Mouse (Mus musculus) intestine, embryonic 14.5 days (tissue): ENCODE measurements around the gene Tmem131. TPM values are rescaled to one million over a fixed set of nuclear protein-coding genes. Genes with fewer than 3 reads are reported as not detected.
"Not testable (repeated sequence)": the region's sequence is repeated elsewhere in the genome, so short reads cannot be mapped to it uniquely, and the experiment has no call there.

Experiments
- ATAC-seq: fragments of 200-750 bp; cut with Nextera tagmentation; replicated peaks from 2 replicates; pipeline ENCODE4 v1.8.0; 2017; ENCODE audit warnings: low read depth, moderate number of reproducible peaks, moderate TSS enrichment, moderate library complexity; ENCODE audit not compliant: low FRiP score, low TSS enrichment
- DNase-seq: peaks from one replicate; pipeline ENCODE4 v3.0.0-alpha.2; 2018; ENCODE audit warnings: low spot score
- H3K27ac ChIP-seq: fragments of 300-500 bp; sonication (generic); 2 replicates; pipeline ENCODE4 v1.5.1; 2014; ENCODE audit warnings: low read depth, mild to moderate bottlenecking, control low read depth
- H3K27me3 ChIP-seq: fragments of 300-500 bp; sonication (generic); replicated peaks from 2 replicates; pipeline ENCODE4 v1.6.1; 2014; ENCODE audit warnings: low read length, control low read depth; ENCODE audit not compliant: control insufficient read depth, insufficient read depth
- H3K36me3 ChIP-seq: fragments of 300-500 bp; sonication (generic); 2 replicates; pipeline ENCODE4 v1.6.1; 2014; ENCODE audit warnings: low read length, control low read depth; ENCODE audit not compliant: control insufficient read depth, insufficient read depth
- H3K4me1 ChIP-seq: fragments of 300-500 bp; sonication (generic); replicated peaks from 2 replicates; pipeline ENCODE4 v1.6.1; 2014; ENCODE audit warnings: low read length, control low read depth, mixed read lengths; ENCODE audit not compliant: control insufficient read depth, insufficient read depth
- H3K4me2 ChIP-seq: fragments of 300-500 bp; sonication (generic); 2 replicates; pipeline ENCODE4 v1.6.1; 2014; ENCODE audit warnings: low read length
- H3K4me3 ChIP-seq: fragments of 300-500 bp; sonication (generic); 2 replicates; pipeline ENCODE4 v1.5.1; 2014; ENCODE audit warnings: low read depth, low read length, control low read depth, mixed read lengths
- H3K9ac ChIP-seq: fragments of 300-500 bp; sonication (generic); 2 replicates; pipeline ENCODE4 v1.6.1; 2014; ENCODE audit warnings: mild to moderate bottlenecking, low read length
- H3K9me3 ChIP-seq: fragments of 300-500 bp; sonication (generic); 2 replicates; pipeline ENCODE4 v1.6.1; 2016; ENCODE audit warnings: low read length, control low read depth; ENCODE audit not compliant: control insufficient read depth
- WGBS: fragments of 180-500 bp; shearing (Covaris S2); extraction: QIAGEN DNeasy Blood & Tissue Kit; methylation state at CpG from one replicate; pipeline ENCODE4 v1.1.7; 2014; 5-methylcytosine and 5-hydroxymethylcytosine counted together
- polyA plus RNA-seq: library from polyadenylated mRNA; unstranded; fragments of >200 nt; fragmentation: Nextera tagmentation; extraction: Ambion mirVana; gene quantifications from 2 replicates; pipeline ENCODE4 v1.2.1, GENCODE M21; 2014

The Tmem131 gene
- polyA plus RNA-seq, 1 experiment from 2014 or later = 28.6 TPM

DNA sequence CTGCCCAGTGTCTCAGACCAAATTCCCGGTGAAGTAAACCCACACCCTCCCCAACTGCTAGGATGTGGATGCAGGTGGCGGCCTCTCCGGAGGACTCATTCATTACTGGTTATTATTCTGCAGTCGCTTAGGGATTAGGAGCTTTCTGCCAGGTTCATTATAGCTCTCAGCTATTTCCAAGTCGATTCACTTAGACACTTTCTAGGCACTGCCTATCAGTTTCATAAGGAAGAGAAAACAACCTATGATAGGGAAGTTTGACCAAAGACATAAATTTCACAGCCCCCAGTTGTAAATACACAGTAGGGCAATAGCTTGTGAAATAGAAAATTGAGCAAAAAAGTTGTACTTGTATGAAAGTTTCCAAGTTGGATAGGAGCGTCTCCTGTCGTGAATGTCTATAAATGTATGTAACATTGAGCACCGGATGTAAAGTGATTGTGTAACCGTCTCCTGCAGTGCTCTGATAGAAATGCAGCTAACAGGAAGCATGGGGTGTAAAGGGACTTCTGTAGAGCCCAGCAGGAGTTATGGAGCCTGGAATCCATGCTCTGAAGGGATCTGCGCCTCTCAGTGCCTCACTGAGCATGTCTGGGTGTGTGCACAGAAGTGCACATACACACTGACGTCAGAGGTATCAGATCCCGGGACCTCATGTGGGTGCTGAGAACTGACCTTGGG lies 107.1 kb downstream of the Tmem131 start:
- H3K27ac ChIP-seq = no peak overlapping the region
- no peaks in the 10 kb centered on the region for H3K4me1 ChIP-seq
- 85% methylated on average over 12 of the region's 12 CpGs for WGBS
- DNase-seq = peak; percentile 42
- no peaks in the 10 kb centered on the region for H3K9me3 ChIP-seq
- H3K27me3 ChIP-seq = no peaks in the 10 kb centered on the region
- H3K9ac ChIP-seq = no peak overlapping the region
- no peak for ATAC-seq
- no peak overlapping the region for H3K4me2 ChIP-seq
- no peak overlapping the region for H3K4me3 ChIP-seq
- H3K36me3 ChIP-seq = peaks cover 75% of the 10 kb centered on the region

DNA sequence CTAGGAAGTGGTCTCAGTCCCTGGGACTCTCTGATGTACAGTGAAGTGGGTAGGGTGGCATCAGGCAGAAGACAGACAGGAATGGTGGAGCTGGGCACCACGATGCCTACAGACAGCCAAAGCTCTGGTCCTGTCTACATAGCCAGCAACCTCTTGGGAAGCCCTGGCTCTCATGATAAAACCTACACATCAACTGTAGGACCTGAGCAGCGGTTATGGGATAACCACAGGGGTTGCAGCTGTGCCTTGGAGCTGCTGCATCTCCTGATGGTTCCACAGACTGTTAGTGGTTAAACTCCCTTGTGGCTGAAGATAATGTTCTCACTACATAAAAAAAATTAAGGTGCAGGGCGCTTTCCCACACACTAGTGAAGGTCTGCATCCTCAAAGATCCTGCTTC lies 107.9 kb downstream of the Tmem131 start:
- Histone ChIP-seq H3K4me1 (no peaks in the 10 kb centered on the region), H3K4me3 (no peak overlapping the region), H3K27me3 (no peaks in the 10 kb centered on the region), H3K27ac (no peak overlapping the region), H3K4me2 (no peak overlapping the region), H3K36me3 (peaks cover 72% of the 10 kb centered on the region), H3K9me3 (no peaks in the 10 kb centered on the region), H3K9ac (no peak overlapping the region)
- DNase-seq (peak; percentile 47), ATAC-seq (no peak)
- 93% methylated on average over 3 of the region's 3 CpGs for WGBS

DNA sequence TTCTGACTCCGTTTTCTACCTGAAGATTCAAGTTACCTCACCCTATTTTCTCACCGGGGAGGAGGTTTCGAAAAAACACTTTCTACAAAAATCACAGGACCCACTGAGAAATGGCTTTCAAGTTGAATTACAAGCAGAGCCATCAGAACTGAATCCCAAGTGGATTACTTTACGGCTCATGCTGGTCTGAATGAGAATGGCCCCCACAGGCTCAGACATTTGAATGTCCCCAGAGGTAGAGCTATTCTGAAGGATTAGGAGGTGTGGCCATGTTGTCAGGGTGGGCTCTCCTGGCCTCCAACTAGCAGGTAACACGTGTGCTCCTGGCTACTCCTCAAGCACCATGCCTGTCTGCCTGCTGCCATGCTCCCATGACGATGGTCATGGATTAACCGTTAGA lies 109.4 kb downstream of the Tmem131 start:
- H3K36me3 ChIP-seq = peaks cover 62% of the 10 kb centered on the region

GRCm38 (mm10) chr1:36830913-36831866 lies 112.3 kb downstream of the Tmem131 start:
- WGBS = 61% methylated on average over 14 of the region's 14 CpGs
- no peak overlapping the region for H3K27ac ChIP-seq
- no peak overlapping the region for H3K4me3 ChIP-seq
- DNase-seq = peak; percentile 49
- no peak overlapping the region for H3K4me2 ChIP-seq
- H3K4me1 ChIP-seq = no peaks in the 10 kb centered on the region
- no peaks in the 10 kb centered on the region for H3K9me3 ChIP-seq
- no peak for ATAC-seq
- H3K36me3 ChIP-seq = peaks cover 66% of the 10 kb centered on the region
- no peaks in the 10 kb centered on the region for H3K27me3 ChIP-seq
- no peak overlapping the region for H3K9ac ChIP-seq

More for the DNA sequence above, 109.4 kb downstream of the Tmem131 start:
- DNase-seq (peak; percentile 20), ATAC-seq (no peak)
- Histone ChIP-seq H3K4me1 (no peaks in the 10 kb centered on the region), H3K9me3 (no peaks in the 10 kb centered on the region), H3K27ac (no peak overlapping the region), H3K27me3 (no peaks in the 10 kb centered on the region), H3K4me2 (no peak overlapping the region), H3K4me3 (no peak overlapping the region), H3K9ac (no peak overlapping the region)
- 92% methylated on average over 7 of the region's 7 CpGs for WGBS

DNA sequence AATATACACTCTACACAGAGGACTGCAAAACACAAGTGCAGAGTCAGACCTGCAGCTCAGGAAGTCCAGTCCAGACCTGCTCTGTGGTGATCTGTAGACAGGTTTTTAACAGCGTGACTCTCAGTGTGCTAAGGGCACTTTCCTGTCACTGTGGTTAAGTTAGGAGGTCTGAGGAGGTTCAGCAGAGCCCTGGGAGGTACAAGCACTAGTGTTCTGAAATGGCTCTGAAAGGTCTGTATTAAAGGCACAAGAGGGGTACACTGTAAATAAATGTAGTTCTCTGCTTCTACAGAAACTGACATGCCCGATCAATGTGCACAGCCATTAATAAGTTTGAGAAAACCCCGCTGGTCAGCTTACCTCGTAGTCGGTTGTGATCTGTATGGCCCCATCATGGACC lies 119.1 kb downstream of the Tmem131 start:
- Histone ChIP-seq H3K36me3 (peaks cover 84% of the 10 kb centered on the region), H3K27me3 (no peaks in the 10 kb centered on the region), H3K4me2 (no peak overlapping the region), H3K9ac (no peak overlapping the region), H3K27ac (no peak overlapping the region), H3K9me3 (no peaks in the 10 kb centered on the region), H3K4me3 (no peak overlapping the region), H3K4me1 (no peaks in the 10 kb centered on the region)
- ATAC-seq (no peak), DNase-seq (no peak)
- 89% methylated on average over 5 of the region's 5 CpGs for WGBS

- not testable (repeated sequence) for H3K27me3 ChIP-seq, H3K4me3 ChIP-seq, ATAC-seq, H3K9ac ChIP-seq, H3K4me2 ChIP-seq, H3K9me3 ChIP-seq, H3K4me1 ChIP-seq, DNase-seq, H3K27ac ChIP-seq
- peaks cover 93% of the 10 kb centered on the region for H3K36me3 ChIP-seq
- 91% methylated on average over 4 of the region's 4 CpGs for whole genome bisulfite sequencing
Measured at GRCm38 (mm10) chr1:36821918-36822317, 121.5 kb downstream of the Tmem131 start.

DNA sequence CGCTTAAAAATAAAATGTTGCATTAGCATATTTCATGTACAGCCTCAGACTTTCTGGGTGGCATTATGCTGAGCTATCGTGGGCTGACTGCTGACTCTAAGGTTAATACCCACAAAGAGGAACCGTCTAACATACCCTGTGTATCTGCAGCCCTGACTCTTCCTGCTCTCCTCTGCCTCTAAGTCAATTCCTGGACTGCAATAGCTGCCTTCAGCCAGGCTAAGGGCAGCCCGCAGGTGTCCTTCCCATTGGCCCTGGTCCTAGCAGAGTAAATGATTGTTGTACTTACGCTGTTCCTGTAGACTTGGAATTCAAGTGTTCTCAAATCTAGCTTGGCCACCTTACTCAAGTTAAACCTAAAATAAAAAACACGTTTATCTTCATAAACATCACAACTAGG lies 128.3 kb downstream of the Tmem131 start:
- DNase-seq (no peak), ATAC-seq (no peak)
- H3K27ac ChIP-seq = no peak overlapping the region
- H3K9ac ChIP-seq = no peak overlapping the region
- H3K4me3 ChIP-seq = no peak overlapping the region
- no peaks in the 10 kb centered on the region for H3K27me3 ChIP-seq
- H3K36me3 ChIP-seq = peaks cover 85% of the 10 kb centered on the region
- H3K4me1 ChIP-seq = peaks cover 11% of the 10 kb centered on the region; the same call in 1 of the 2 replicates
- 84% methylated on average over 6 of the region's 6 CpGs for WGBS
- no peaks in the 10 kb centered on the region for H3K9me3 ChIP-seq
- H3K4me2 ChIP-seq = no peak overlapping the region

DNA sequence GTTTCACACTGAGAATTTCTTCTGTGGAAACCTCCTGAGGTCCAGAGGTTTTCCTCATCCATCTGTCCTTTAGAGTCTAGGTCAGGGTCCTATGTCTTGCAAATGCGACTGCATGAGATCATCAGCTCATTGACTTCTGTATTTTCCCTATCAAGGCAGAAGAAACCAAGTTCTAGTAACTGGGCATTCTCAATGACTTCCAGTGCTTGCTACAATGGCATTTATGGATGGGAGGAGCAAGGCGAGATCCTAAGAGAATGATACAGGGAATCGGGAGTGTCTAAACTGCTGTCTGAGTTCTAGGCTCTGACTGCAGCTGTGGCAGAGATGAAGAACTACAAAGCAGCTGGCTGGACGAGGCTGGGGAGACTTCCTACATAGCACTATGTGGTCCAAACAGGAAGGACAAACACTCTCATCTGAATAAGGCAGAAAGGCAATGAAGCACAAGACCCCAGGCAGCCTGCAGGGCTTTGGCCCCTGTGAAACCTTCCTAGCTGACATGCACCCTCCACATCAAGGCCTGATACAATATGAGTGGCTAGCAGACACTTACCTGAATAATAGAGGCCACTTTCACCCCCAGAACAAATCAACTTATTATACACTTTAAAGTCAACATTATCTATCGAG lies 129.1 kb downstream of the Tmem131 start:
- ATAC-seq = no peak
- Histone ChIP-seq H3K27me3 (no peaks in the 10 kb centered on the region), H3K9ac (no peak overlapping the region), H3K4me1 (peaks cover 11% of the 10 kb centered on the region; the same call in 1 of the 2 replicates), H3K36me3 (peaks cover 86% of the 10 kb centered on the region), H3K4me3 (no peak overlapping the region), H3K27ac (no peak overlapping the region), H3K4me2 (no peak overlapping the region), H3K9me3 (no peaks in the 10 kb centered on the region)
- no peak for DNase-seq
- WGBS = 69% methylated on average over 5 of the region's 5 CpGs
